Mouse (Mus musculus): ENCODE measurements around the gene Cog1.

Gene Cog1

DNA sequence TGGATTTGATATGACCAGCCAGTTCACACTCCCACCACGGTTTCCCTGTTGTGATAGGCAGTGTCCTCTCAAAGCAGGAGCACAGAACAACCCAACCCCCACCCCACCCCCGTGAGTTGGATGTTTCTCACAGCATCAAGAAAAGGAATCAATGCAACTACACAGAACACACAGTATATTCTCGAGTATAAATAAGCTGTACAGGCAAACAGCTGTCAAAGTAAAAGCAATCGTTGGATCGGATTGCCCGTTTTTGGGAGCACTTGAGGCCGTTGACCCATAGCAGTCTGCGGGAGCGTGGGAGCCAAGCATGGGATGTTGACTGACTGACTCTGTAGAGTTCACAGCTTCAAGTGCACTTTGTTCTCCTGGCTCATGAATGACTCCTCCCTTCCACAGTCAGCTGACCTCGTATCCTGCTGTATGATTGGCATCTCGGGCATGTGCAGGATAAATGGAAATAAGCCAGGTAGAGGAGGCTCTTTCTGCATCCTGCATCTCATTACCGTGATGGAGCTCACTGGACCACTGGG lies 49.1 kb downstream of the Cog1 start:
- in situ Hi-C loops (cut with MboI, MseI), result no loop called here

DNA sequence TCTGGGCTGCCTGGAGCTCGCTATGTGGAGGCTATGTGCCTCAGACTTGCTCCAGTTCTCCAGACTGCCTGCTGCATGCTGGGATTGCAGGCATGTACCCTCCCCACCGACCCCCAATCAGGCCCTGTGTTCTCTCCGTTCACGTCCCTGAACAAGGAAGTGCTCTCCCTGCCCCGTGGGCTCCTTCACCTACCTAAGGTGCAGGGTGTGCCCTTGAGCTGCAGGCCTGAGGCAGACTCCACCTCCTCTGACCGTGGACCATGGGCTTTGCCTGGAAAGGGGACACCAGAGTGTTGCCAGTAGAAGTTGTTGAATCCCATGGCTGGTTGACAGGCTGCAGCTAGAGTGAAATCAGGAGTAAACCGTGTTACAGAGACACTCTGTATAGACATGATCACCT lies 50.7 kb downstream of the Cog1 start:
- in situ Hi-C loops (cut with MboI, MseI), result loop anchor here (5.0 kb wide), 1 partner anchor 113 kb away; no protein-coding TSS in a partner anchor

DNA sequence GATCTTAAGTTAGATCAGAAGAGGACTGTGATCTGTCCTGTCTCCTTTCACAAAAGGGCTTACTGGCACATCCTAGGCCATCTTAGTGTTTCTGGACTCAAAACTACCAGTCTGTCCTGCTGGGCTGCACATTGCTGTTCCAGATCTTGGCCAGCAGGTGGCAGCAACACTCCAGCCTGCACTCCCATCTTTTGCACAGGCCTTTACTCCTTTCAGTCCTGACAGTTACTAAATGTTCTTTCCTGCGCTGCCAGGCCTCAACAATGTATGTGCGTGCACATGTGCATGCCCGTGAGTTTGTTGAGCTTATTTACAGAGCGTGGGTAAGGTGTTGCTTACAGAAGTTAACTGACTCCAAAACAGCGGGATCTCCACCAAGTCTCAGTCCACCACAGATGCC lies 54.8 kb downstream of the Cog1 start:
- in situ Hi-C loops (cut with MboI, MseI), result loop anchor here (5.0 kb wide), 1 partner anchor 109 kb away; no protein-coding TSS in a partner anchor

DNA sequence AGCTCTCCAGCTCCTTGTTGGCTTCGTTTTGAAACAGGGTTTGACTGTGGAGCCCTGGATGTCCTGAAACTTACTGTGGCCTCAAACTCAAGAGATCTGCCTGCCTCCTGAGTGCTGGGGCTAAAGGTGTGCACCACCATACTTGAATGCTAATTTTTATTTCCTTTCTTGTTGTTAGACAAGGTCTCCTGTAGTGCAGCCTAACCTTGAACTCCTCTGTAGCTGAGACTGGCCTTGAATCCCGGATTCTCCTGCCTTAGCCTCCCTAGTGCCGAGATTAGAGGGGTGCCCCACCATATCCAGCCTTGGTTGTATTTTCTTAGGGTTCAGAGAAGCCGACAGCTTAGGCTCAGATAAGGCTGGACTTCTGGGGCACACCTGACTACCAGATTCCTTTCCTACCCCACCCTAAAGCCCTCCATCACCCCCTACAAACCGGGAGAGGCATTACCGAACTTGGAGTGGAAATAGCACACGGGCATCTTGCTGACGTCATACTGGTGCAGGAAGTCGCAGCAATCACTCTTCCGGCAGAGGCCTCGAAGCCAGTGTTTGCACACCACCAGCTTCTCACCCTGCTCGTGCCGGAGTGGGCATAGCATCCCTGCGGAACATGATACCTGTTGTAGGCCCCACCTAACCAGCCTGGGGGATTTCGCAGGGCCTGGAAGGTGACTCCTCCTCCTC lies 57.1 kb downstream of the Cog1 start:
- in situ Hi-C loops (cut with MboI, MseI), result loop anchor here (5.0 kb wide), 1 partner anchor 41 kb away; no protein-coding TSS in a partner anchor

DNA sequence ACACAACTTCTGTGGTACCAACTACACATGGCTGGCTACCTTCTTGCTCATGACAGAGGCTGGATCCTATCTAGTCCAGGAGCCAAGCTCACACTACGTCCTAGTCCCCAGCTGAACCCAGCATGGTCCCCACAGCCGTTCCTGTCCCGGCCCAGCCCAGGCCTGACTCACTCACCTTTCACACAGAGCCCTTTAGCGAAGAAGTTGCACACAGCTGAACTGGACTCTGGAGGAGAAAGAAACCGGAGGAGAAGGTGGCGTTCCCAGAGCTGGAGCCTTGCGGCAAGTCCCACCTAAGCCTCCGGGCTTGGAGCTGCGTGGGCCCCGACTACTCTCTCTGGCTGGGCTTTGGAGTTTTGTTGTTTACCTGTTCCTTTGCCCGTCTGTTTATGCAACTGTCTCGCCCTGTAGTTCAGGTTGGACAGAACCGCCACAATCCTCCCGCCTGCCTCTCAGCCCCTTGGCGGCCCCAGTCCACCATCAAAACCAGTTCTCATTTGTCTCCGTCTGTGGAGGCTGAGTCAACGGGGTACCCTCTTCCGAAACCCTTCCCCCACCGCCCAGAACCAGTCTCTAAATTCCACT lies 59.8 kb downstream of the Cog1 start:
- in situ Hi-C loops (cut with MboI, MseI), result loop anchor here (5.0 kb wide), 1 partner anchor 39 kb away; no protein-coding TSS in a partner anchor

DNA sequence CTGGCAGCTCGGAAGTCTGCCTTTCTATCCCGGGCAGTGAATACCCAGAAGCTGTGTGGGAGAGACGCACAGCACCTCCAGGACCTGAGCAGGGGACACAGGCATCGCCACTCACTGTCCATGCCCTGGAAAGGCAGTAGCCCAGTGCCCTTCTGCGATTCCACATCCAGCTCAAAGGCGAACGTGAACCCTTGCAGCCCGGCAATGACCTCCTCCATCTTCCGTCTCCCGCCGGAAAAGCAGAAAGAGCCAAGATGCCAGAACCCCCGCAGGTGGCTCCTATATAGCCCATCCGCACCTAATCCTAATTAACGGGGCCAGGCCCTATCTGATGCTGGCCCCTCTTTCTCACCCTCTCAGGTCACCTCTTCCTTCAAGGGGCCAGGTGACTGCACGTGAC lies 60.3 kb downstream of the Cog1 start:
- in situ Hi-C loops (cut with MboI, MseI), result loop anchor here (5.0 kb wide), 1 partner anchor 38 kb away; no protein-coding TSS in a partner anchor

DNA sequence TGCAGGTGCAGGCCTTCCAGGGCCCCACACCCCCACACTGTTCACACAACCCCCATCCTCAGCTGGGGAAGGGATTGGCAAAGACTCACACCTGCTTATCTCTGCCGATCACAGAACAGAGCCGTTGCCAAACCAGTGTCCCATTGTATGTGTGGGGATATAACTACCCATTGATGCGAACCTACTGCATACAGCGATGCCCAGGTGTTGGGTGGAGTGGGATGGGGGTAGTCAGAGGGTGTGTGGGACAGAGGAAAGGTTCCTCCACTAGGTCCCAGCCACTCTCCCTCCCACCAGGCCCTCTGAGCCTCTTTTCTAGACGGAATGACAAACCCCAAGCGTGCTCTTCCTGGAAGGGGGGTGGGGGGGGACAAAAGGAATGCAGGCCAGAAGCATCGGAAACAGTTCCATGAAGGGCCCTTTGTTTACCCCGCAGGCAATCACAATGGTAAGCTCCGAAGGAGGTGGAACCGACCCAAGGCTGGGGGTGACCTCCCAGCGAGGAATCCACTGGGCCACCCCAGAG lies 60.8 kb downstream of the Cog1 start, which contains the start of gene Cpsf4l:
Gene Cpsf4l, minus strand, starts transcription at position 287 of the 526 bp plus-strand sequence.
- in situ Hi-C loops (cut with MboI, MseI), result loop anchor here (5.0 kb wide), 2 partner anchors 38 to 1163 kb away; no protein-coding TSS in a partner anchor

DNA sequence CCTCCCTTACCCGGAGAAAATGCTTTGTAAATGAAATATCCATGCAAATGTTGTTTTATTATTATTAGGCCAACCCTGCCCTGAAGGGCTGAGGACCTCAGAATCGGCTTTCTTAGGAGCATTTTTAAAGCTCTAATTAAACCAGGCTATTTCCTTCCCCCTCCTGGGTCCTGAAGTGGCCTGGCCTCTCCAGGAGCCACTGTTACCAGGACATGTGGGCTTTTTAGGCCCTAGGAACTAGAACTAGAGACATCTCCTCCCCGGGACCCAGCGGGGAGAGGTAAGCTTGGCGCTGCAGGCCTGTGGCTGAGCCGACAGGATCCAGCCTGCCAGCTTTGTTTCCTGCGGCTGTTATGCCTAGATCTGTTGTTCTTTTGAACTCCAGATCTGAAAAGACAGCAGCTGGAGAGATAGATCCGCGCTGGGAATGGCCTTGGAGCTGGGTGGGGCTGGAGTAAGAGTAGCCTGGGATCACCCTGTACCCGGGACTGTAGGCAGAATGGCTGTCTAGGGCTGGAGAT lies 61.3 kb downstream of the Cog1 start:
- in situ Hi-C loops (cut with MboI, MseI), result loop anchor here (5.0 kb wide), 1 partner anchor 1162 kb away; no protein-coding TSS in a partner anchor

DNA sequence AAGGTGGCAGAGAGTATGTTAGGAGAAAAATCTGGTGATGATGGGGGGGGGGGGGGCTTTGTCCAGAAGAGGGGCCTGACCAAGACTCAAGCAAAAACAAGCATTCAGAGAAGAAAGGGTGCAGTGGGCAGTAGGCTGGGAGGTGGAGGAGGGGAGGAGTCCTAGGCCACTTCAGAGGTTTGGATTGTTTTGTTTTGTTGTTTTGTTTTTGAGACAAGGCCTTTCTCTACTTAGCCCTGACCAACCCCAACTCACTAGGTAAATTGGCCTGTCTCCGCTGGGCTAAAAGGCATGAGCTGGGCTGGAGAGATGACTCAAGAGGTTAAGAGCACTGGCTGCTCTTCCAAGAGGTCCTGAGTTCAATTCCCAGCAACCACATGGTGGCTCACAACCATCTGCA lies 62.1 kb downstream of the Cog1 start:
- in situ Hi-C loops (cut with MboI, MseI), result loop anchor here (5.0 kb wide), 1 partner anchor 1161 kb away; no protein-coding TSS in a partner anchor

DNA sequence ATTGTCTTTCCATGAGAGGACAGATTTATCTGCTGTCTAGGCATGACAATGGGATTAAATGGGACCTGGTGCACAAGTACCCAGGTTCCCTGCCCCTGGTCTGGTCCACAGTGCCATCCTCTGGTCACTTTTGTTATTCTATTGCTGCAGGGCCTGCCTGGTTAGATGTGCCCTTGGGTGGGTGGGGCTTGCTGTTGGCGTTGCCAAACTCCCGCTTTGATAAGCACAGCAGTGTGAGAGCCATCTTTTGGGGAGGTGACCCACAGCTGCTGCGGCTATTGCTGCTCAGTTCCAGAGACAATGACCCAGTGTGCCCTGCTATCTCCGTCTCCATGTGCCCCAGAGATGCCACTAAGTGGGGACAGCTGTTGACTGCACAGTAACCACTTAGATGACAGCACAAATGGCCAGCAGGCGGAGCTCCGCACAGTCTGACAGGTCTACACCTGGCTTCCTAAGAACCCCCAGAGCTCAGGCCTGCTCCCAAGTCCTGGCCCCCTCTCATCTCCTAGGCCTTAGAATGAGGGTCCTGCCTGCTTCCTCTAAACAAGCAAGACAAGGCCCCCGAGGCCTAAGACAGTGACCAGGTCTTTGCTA lies 66.2 kb downstream of the Cog1 start:
- in situ Hi-C loops (cut with MboI, MseI), result no loop called here

DNA sequence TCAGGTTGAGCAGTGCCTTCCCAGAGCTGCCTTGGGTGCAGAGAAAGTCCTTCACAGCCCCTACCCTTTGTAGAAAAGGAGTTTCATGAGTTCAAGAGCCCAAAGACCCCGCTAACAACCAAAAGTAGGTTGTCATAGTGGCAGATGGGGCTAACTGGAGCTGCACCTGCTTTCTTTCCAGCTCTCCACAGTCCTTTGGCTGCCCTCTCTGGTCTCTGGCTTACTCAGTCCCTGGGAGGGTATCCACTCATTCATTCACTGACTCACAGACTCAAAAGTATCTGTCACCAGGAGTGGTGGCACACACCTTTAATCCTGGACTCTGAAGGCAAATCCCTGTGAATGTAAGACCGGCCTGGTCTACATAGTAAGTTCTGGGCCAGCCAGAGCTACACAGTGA lies 67.2 kb downstream of the Cog1 start:
- in situ Hi-C loops (cut with MboI, MseI), result no loop called here

Data from regulatory T cell (primary cell).